Mouse (Mus musculus) lung, adult 18-20 months (tissue): Measurements from ENCODE around the gene Zbtb17.
A peak's percentile ranks its signal among the peaks of the same experiment; 100 is the strongest.

ENCODE experiments used
- DNase-seq, 2 experiments: peaks; one replicate each; pipeline ENCODE4 v3.0.0; 2022; ENCODE audit warnings: mixed read lengths in 2 of 2

Zbtb17 gene

DNA sequence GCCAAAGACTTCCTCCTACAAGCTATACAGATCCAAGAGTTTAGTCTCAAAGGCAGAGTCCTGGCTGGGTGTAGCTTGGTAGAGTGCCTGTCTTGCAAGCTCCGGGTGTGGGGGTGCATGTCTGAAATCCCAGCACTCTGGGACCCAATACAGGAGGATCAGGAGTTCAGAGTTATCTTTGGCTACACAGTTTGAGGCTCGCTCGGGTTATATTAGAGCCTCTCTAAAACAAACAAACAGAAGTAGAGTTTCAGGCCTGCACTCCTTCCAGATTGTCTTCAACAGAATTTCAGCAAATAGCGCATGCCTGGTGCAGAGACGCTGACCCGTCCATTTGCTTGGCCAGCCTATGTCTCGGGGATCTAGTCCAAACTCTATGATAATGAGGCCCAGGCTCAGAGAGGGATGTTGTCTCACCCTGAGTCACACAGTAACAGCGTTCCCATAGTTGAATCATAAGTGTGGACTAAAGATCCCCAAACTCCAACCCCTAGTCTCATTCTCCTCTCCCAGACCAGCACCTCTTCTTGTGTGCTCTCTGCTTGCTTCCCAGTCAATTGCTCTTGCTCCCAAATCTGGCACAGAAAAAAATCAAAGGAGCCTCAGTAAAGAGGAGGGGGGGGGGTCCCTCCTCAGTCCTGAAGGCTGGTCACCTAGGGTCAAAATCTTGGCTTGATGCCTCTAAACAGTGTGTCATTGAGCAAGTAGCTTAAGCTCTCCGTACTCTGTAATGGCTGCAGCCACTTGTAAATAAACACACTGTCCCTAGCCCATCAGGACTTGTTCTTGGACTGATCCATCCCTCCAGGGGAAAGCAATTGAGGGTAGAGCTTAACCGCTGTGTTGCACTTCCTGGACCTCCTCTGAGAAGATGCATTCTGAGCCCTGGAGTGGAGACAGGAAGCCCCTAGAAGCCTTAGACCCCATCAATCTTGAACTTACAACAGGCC, 17.4 kb upstream of the Zbtb17 start:
- DNase-seq = no peak

DNA sequence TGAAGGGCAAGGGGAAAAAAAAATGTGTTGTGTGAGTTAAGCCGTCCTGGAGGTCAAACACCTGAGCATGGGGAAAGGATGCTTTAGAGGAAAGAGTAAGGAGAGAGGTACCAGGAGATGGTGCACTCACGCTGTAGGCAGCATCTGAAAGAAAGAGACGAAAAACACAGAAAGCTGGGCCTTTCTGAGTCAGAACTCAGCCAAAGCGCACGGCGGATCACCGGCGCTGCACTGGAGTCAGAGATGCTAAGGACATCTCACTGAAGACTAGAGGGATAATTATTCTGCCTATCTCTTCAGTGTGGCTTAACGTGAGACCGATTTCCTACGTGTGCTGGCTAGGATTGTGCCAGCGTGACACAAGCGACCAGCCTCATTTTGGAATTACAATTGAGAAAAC, 16.5 kb upstream of the Zbtb17 start:
- DNase-seq = no peak

DNA sequence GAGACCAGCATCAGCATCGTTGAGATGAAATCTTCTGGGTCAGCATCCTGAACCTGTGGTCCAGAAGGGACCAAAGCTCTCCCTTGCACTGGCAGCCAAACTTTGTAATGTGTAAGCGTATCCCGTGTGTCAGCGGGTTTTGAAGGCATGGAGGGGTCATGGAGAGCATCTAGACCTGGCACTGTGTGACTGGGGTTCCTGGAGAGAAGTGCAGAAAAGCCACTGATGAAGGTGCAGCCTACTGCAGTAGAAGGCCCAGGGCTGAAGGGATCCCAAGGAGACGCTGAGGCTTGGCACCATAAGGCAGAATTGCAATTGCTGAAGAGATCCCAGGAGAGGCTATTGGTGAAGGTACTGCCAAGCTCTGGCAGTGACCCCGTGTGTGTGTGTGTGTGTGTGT, 15.1 kb upstream of the Zbtb17 start:
- no peak for DNase-seq

DNA sequence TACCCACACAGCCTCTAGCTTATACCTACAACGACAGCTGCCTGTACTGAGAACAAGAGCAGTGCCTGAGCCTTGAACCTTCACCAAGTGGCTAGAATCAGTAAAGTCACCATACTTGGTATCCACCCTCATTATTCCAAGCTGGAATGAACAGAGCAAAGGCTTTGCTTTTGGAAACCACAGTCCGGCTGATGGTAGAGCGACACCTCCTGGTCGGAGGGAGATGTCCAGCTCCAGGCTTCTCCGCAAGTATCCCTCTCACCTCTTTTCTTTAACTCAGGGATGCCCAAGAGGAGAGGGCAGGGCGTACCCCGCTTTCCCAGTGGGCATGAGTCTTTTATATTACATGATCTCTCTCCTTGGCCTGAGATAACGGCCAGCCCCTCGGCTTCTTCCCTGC, 14.6 kb upstream of the Zbtb17 start:
- no peak for DNase-seq

DNA sequence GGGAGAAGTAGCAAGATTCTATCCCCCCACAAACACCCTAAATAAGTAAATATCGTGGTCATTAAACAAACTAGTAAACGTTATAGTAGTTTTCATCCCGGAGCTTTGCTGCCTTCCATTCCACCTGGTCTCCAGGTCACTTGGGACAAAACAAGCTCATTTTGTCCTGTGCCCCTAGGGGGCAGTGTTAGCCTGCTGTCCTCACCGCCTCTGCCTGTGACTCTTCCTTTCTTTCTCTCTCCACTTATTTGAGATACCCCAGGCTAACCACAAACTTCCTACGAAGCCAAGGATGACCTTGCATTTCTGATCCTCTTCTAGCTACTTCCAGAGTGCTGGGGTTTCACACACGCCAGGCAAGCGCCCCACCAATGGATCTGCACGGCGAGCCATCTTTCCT, 13.5 kb upstream of the Zbtb17 start:
- peak; percentile 61 to 77 for DNase-seq

DNA sequence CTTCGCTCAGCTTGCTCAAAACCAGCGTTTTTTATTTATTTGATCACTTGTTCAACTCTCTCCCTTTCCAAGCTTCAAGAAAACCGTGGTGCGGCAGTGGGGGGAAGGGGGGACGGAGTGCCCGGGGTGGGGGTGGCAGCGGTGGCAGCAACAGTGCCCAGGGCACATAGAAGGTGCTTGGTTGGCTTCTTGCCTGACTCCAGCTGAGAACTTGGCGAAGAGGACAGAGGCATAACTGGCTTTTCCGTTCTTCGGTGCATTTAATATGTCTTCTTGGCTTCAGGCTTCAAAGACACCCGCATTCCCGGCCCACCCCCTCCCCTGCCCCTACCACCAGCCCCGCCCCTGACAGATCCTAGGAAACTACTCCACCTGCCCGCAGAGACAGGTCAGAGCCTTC, 11.8 kb upstream of the Zbtb17 start:
- no peak for DNase-seq

DNA sequence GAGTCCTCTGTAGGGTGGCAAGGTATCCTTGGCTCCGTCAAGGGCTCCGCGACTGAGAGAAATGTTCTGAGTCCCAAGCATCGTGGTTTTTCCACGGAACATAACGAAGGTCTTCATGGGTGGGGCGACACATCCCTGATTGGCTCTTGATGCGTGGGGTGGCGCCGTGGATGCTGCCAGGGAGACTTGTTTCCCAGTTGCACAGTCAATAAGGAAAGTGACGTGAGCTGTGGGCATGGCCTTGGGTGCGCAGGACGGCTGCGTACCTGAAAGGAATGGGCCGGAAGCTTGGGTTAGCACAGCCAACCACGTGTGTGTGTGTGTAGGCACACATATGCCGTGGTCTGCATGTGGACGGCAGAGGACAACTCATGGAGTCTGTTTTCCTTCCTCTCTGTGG, 11.3 kb upstream of the Zbtb17 start:
- DNase-seq = no peak

DNA sequence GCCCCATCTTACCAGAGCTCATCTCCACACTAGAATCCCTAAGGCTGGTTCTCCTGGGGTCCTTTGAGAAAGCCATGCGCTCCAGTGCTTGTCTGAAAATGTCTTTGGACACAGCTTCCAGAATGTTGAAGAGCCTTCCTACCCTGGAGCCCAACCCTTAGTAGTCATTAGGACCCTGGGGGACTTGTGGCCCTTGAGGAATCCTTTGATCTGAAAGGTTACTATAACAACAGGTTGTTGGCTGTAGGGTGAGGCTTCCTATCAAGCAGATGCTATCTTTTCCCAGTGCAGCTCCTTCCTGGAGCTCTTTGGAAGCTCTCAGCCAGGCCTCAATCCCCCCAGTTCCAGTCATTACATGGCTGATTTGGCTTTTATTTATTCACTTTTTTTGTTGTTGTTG, 8.5 kb upstream of the Zbtb17 start, which contains the start of gene Srarp:
TSS of gene Srarp (minus strand) at position 132 of the 400 bp plus-strand sequence.
- no peak for DNase-seq

DNA sequence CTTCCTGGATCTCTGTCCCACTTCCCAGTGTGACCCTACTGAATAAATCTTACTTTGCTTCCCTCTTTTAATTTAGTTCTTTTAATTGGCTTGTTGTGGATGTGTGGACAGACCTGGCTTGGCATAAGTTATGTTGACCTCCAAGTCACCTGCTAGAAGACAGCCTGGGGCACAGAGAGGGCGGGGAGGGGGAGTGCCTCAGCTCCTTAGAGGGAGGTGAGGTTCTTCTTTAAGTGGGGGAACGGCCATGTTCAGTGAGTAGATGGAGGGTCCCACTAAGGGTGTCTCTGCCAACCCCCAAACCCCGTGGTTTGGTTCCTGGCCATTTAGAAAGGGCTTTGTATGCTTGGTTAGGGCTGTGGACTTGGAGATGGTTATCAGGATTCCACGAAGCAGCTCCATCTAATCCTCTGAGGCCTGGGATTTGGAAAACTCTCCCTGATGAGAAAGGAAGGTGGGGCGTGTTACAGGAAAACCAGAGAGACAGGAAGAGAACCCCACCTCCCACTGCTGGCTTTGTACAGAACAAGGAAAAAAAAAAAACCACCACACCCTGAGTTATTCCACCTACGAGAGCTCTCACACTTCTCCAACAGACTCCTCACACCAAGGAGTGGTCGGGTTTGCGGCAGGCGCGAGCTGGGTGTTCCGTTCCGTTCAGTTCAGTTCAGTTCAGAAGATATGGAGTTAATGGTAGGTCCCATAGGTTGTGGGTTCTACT, 5.2 kb upstream of the Zbtb17 start:
- no peak for DNase-seq

DNA sequence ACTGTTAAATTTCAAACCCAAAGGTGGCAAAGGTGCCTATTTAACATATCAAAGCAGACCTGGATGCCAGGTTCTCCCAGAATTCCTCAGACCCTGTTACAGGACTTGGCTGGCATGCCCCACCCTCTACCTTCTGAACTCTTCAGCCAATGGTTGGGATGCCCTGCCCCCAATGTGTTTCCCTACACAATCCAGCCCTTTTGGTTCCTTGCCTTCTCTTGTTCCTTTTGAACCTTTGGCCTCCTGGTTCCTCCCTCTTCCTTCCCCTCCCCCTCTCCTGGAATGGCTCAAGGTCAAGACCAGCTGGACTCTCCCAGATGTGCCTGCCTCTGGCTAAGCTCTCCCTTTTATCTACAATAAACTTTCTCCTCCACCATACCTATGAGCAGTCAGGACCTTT, 3.6 kb upstream of the Zbtb17 start:
- no peak for DNase-seq

DNA sequence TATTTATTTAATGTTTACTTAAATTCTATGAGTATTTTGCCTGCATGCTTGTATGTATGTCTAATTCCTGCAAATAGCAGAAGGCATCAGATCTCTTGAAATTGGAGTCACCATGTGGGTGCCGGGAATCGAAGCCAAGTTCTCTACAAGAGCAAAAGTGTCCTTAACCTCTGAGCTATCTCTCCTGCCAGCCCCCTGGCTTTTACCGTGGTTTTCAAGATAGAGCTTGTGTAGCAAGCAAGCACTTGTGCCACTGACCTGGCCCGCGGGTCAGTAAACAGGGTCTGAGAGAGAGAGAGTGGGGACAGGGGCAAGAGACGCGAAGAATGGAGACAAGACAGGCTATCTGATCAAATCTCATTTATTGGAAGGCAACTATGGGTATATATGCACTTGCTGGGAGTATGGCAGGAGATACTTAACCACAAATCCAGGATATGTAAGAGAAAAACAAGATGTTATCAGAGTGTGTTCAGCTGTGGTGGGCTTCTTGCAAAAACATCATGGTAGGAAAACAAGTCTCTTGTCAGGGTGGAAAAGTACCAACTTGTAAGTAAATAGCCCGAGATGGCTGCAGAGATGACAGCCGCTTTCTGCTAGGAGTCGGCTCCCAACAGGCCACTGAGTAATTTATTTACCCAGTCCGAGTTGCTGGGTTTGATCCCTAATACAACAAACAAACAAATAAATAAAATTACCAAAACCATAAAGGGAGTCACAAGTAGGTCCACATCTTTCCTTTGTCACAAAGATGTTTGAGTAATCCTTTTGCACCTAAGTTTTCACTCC, 619 bp upstream of the Zbtb17 start:
- DNase-seq = no peak

DNA sequence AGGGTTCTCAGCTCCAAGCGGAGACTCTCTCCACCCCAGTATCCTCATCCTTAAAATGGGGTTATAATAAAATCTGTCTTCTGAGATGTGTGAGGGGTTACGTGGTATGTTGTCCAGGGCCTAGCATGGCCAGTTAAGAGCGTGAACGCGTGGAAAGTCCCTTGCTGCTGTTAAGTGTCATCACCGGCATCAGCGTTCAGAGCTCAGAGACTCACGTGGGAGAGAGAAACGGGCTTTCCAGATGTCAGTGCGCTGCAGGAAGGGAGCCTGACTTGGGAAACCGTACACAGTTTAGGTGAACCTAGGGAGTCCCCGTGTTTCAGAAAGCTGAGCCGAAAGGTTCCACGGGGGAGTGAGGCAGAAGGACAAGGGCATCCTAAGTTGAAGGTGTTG, 870 bp downstream of the Zbtb17 start:
- DNase-seq = no peak

DNA sequence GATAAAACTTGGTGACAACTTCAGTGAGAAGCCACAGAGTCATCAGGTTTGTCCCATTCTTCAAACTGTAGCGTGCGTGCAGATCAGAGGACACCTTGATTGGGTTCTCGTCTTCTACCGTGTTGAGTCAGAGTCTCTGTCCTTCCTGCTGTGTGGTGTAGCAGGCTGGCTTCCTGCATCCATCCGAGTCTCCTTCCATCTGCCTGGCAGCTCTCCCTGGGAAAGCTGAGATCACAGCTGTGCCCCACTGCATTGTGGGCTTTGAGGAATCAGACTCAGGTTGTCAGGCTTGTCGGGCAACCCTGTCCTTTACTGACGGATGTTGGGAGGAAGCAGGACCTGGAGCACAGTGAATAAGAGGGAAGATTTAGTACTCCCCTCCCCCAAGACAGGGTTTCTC, 1.8 kb downstream of the Zbtb17 start:
- no peak for DNase-seq

DNA sequence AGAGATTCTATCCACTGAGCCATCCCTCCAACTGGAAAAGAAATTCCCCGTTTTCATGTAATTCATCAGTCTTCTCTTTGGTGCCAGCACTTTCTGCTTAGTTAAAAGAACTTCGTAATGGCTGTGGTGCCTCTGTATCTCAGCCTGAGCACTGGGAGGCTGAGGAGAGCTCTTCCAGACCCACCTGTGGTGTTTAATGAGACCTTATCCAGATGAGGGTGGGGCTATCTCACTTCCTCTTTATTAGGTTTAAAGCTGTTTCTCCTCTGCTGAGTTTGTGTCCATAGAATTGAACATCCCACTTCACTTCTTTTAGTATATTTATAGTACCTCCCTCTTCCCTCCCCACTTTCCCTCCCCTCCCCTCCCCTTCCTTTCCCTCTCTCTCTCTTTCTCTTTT, 6.8 kb downstream of the Zbtb17 start:
- no peak for DNase-seq

DNA sequence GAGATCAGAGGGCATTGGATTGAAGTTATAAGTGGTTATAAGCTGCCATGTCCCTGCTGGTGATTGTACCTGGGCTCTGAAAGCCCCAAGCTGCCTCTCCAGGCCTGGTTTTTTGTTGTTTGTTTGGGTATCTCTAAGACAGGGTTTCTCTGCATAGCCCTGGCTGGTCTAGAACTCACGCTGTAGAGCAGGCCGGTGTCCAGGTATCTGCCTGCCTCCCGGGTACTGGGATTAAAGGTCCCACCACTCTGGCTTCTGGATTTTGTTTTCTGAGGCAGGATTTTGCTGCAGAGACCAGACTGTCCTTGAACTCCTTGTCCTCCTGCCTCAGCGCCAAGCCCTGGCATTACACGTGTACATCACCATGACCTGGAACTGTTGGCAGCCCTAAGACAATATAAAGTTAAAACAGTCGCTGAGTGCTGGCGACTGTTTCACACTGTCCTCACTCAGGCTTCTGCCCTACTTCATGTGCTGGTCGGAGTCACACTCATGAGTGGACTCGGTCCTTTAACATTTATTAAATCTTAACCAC, 7.5 kb downstream of the Zbtb17 start:
- no peak for DNase-seq

DNA sequence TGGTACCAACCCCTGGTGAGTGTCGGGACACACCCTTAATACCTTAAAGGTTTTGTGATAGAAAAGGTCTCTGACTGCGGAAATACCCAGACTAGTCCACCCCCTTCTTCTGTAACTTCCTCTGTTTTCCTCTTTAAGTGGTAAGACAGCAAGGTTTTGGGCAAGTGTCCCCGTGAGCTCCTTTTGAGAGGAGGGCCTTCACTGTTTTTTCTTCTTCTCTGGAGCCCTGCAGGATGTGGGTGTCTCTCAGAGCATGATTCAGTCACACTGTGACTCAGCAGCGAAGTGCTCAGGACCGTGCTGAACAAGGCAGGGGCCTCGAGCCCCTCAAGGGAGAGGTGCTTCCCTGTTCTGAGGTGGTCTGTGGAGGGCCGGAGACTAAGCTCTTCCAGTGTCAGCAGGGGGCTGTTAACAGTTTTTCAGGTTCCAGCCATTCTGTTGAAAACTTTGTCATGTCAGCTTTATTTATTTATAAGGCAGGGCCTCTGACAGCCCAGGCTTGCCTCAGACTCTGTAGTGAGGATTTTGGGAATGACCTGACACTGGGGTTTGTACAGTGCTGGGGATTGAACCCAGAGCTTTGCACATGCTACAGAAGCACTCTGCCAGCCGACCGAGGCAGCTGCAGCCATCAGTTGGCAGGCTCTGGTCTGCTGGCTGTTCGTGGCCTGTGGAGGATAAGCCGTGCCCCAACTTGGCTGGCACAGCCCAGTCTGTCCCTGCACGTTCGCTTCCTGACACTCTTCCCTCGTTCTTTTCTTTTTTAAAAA, 10.3 kb downstream of the Zbtb17 start:
- no peak for DNase-seq

DNA sequence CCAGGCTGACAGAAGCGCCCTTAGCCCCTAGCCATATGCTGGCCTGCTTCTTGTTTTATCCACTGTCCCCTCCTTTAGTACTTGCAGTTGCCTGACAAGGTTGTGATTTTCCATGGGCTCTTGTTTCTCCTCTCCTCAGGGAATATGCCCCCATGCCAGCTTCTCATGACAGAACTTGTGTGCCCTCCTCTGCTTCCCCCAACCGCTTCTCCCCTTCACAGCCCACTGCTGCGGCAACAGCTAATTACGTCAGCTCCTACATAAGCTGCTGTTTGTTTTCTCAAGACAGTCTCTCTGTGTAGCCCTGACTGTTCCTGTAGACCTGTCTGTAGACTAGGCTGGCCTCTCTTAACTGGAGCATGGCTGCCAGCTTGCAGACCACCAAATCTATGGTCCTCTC, 11.1 kb downstream of the Zbtb17 start:
- DNase-seq = no peak

DNA sequence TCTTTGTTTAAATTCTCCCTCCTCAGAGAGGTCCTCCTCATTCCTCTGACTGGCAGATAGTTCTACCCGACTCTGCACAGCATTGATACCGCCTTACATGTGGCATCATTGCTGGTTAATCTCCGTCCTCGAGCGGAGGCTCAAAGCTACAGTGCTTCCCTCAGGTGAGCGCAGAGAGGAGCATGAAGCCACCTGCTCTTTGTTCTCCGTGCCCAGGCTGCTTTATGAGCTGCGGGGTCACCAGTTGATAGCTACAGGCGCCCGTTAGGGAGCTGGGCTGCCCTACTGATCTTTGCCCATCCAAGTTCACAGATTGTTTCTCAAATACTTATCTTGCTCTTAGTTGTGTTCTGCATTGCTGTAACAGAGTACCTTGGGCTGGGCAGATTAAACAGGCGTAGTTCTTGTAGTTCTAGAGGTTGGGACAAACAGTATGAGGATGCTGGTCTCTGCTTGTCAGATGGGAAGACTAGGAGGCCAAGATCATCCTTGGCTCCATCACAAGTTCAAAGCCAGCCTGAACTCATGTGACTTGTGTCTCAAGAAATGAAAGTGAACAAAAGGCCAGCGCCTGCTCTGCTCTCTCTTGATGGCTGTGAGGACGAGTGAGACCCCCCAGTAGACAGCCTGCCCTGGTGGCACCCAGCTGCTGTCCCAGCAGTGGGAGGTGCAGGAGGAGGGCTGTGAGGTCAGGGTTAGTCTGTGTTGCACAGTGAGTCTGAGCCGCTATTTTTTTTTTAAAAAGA, 11.9 kb downstream of the Zbtb17 start:
- DNase-seq = no peak

DNA sequence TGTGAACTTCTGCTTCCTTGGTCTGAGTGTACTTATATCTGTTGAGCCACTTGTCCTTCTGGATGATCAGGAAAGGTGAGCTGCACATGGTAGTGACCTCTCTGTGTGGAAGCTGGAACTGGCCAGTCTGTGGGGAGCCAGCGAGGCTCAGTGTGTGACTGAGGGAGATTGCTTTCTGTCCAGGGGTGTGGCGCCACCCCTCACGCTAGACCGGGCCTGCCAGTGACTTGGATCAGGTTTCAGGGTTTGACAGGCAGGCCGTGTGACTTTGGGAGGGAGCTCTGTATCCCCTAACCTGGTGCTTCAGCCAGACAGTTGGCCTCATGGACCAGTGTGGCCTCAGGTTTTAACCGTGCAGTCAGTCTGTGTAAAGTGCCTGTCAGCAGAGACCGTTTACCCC, 13.8 kb downstream of the Zbtb17 start:
- peak in 1 of 2 experiments; percentile 50 for DNase-seq

DNA sequence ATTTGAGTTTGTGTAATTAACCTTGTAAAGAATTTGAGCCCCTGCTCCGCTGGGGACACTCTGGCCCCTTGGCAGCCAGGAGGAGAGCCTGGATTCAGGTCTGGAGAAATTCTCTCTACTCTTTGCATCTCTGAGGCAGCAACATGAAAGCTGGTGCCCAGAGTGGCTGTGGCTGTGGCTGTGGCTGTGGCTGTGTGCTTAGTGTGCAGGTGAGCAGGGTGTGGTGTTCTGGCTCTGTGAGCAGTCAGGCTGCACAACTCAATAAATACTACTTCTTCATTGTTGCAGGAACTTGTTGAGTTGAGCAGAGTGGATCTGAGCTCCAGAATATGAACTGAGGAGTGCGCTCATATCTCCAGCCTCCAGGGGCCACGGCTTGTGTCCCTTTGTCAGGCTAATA, 14.4 kb downstream of the Zbtb17 start:
- no peak for DNase-seq

DNA sequence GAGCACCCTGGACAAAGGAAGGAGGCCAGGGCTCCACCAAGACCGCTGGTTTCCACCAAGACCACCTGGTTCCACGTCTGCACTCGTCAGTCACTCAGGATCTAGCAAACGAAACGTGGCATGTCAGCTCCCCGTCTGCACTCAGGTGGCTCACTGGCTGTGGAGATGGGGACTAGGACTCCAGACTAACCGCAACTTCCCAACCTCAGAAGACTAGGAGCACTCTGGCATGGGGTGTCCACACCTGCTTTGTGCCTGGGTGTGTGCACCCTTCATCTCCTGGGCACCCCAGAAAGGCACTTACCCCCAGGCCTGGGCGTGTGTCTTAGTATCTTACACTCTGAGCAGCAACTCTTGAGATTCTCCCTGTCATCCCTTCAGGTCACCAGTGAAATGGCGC, 15.3 kb downstream of the Zbtb17 start:
- DNase-seq = no peak

DNA sequence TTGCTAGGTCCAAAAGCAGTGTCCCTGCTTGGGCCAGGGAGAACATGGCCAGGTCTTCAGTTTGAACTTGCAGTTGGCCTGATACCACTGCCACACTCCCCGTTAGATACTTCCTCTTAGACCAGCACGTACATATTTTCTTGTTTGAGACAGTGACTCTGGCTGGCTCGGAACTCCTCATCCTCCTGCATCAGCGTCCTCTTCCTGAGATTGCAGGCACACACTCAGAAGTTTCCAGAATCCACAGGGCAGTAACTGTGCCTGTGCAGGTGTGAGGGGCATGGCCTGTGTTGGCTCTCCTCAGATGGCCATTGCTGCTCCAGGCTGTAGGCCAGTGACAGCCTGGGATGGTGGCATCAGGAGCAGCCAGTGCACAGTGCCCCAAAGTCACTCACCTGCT, 16.0 kb downstream of the Zbtb17 start:
- DNase-seq = no peak
